Mouse (Mus musculus) cerebellum, postnatal 4 days (tissue): ENCODE data around the gene Znrf3.
A peak's percentile ranks its signal among the peaks of the same experiment; 100 is the strongest.
"Not testable (repeated sequence)": the region's sequence is repeated elsewhere in the genome, so short reads cannot be mapped to it uniquely, and the experiment has no call there.

Experiments
- DNase-seq, 2 experiments: peaks; one replicate each; pipeline ENCODE4 v3.0.0; 2022; ENCODE audit warnings: low spot score in 2 of 2, mixed read lengths in 1 of 2

Znrf3 gene

GRCm38 (mm10) chr11:5444599-5445451, at the start of gene Znrf3:
Znrf3 (minus strand) TSS chr11:5444847.
- DNase-seq, result peak; percentile 92 to 96

- no peak for DNase-seq
Observed at GRCm38 (mm10) chr11:5493869-5494268, 49.2 kb upstream of the Znrf3 start.

DNA sequence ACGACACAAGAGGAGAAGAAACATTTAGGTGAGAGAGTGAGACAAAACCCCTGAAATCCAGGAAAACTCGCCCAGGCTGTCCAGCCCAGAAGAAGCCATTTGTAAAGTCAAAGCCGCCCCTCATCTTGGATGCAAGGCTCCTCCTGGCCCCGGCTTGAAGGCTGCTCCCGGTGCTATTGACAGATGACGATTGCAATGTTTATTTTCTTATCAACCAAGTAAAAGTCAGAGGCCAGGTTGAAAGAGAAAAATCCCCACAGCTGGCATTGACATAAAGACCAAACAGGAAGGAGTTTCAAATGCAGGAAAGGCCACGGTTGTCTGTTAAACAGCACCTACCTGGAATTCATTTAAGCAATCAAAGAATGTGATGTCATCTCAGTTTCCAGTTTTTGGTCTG, 47.3 kb upstream of the Znrf3 start:
- no peak for DNase-seq

DNA sequence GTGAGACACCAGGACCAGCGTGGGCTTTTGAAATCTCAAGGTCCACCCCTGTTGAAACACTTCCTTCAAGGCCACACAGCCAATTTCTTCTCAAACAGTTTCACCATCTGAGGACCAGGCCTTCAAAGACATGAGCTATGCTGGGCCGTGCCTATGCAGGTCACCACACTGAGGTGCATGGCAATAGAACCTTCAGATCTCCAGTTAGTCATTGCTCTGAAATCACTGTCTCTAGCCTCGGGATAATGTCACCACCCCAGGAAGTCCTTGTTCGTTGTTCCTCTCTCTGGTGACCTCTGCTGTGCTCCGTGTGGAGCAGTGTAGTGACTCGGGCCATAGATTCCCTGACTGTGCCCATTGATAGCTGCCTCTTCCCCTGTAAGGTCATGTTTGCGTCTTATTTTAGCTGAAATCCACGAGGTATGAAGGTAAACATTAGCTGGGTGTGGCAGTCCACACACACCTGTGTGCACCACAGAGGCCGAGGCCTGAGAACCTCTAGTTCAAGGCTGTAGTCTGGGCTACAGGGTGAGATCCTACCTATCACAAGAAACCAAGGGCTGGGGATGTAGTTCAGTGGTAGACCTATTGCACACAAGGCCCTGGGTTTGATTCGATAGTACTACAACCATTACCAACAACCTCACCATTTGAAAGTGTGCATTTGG, 46.5 kb upstream of the Znrf3 start:
- DNase-seq, result no peak

DNA sequence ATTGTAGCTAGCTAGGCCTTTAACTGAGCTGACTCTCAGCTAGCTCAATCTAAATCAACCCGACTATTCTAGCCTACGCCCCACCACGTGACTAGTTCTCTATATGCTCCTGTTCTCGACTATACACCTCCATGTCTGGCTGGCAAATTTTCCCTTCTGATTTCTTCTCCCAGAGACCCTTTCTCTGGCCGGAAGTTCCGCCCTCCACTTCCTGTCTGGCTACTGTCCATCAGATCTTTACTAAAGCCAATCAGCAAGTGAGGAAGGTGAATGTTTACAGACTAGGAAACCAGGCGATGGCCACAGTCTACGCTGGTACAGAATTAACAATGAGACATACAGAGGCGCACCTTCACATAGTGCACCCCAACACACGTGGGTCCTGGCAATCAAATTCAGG, 44.8 kb upstream of the Znrf3 start:
- DNase-seq, result not testable (repeated sequence)

DNA sequence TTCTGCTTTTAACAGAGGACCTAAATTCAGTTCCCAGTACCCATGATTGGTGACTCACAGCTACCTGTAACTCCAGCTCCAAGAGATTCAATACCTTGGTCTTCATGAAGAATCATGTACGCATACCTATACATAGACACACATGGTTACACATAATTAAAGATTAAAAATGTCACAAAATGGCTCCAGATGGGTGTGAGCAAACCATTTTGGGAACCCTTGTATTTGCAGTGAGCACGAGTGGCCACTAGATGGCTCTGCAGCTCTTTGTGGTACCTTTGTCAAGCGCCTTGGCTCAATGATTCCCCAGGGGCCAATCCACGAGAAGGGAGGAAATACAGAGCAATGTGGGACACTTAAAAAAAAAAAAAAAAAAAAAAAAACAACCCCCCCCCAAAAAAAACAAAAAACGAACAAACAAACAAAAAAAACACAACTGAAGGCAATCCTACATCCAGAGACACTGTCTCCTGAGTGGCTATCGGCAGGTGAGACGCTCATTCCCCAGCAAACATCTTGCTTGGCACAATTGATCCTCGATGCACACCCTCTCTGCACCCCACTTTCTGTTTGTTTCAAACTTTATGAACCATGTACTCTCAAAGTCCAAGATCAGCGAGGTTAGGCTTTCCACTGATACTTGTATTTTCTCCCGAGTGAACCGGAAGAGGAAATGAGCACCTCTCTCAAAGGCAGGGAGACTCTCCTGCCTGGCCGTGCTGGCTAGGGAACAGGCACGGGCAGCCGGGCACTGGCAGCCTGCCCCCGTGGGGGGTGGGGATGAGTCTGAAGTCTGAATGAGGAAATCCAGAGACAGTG, 40.8 kb upstream of the Znrf3 start:
- DNase-seq, result peak; percentile 66 to 82

DNA sequence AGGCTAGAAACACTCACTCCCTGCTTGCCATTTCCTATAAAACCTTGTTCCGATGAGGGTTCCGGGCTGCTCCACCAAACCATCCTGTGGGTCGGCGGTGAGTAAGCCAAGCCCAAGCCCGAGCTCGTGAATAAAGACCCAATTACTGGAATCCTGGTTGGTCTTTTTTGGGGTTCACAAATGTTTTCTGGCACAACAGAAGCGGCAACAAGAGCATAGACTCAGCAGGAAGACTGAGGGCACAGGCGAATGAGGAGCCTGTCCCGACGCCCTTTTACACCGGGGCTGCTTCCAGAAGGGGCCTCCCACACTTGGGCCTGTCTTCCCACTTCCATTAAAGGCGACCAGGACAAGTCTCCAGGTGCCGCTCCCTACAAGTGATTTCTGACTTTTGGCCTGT, 37.9 kb upstream of the Znrf3 start:
- no peak for DNase-seq

DNA sequence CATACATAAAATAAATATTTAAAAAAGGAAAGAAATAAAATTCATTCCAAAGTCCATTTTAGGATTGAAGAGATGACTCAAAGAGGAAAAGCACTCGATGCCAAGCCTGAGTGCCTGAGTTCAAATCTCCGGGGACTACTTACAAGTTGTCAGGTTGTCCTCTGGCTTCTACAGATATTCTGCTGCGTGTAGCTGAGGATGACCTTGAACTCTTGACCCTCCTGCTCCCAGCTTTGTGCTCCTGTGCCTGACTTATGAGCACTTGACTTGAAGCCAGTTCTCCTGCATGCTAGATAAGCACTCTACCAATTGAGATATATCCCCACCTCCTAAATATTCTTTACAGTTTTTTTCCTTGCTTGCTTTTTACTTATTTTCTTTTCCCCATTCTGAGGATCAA, 34.2 kb upstream of the Znrf3 start:
- DNase-seq, result no peak

DNA sequence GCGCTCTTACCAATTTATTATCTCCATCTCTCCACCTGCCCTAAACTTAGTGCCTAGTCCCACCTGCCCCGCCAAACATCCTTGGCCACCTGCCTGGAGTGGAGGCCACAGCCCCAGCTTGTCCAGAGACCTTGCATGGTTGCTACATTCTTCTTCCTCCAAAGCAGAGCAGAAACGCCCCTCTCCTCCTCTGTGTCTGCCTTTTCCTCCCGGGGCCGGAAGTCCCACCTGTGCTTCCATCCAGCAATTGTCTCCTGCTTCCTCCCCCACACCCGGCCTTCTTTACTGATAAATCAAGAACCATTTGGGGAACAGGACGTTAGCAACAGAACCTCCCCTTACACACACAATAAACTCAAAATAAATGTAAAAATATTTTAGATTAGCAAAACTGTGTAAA, 33.5 kb upstream of the Znrf3 start:
- no peak for DNase-seq

DNA sequence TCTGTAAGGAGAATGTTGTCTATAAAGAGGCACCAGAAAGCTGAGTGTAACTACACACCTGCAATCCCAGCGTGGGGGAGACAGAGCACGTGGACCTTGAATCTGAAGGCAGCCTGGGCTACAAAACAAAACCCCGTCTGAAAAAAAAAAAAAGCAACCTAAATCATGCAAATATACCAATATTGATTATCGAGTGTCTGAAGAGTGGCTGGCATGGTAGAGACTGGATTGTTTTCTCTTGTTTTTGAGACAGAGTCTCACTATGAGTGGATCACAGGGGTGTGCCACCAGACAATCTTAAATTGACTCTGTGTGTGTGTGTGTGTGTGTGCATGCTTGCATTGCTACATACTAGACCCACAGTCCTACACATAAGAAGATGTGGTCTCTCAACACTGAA, 32.2 kb upstream of the Znrf3 start:
- no peak for DNase-seq

DNA sequence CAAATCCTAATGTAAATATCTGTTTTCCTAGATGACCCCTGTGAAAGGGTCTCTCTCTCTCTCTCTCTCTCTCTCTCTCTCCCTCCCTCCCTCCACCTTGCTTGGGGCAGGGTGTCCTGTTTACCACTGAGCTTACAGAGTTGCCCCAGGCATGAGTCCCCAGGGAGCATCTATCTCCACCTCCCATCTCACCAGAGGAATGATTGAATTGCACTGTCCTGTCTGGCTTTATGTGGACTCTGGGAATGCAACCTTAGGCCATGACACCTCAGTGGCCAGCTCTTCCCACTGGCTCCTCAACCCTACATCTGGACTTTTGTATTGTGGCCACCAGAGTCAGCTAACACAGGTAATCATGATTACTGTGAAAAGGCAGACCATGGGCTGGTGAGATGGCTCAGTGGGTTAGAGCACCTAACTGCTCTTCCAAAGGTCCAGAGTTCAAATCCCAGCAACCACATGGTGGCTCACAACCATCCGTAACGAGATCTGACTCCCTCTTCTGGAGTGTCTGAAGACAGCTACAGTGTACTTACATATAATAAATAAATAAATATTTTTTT, 31.0 kb upstream of the Znrf3 start:
- DNase-seq, result not testable (repeated sequence)

GRCm38 (mm10) chr11:5474130-5474529, 29.5 kb upstream of the Znrf3 start:
- peak; percentile 42 to 73 for DNase-seq

- no peak for DNase-seq
Observed at GRCm38 (mm10) chr11:5470055-5470454, 25.4 kb upstream of the Znrf3 start.

DNA sequence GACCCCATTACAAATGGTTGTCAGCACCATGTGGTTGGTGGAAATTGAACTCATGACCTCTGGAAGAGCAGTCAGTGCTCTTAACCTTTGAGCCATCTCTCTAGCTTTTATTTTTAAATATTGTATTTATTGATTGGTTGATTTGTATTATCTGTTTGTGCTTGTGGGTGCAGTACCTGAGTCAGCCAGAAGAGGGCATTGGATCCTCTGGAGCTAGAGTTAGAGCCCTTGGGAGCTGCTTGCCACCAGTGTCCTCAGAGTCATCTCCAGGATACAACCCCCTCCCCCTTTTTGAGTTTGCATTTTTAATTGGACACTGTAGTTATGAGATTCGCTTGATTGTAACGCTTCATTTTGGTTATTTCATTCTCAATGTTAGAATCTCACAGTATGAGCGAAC, 24.4 kb upstream of the Znrf3 start:
- peak; percentile 38 to 48 for DNase-seq

- DNase-seq, result no peak
Observed at GRCm38 (mm10) chr11:5468471-5468870, 23.8 kb upstream of the Znrf3 start.

DNA sequence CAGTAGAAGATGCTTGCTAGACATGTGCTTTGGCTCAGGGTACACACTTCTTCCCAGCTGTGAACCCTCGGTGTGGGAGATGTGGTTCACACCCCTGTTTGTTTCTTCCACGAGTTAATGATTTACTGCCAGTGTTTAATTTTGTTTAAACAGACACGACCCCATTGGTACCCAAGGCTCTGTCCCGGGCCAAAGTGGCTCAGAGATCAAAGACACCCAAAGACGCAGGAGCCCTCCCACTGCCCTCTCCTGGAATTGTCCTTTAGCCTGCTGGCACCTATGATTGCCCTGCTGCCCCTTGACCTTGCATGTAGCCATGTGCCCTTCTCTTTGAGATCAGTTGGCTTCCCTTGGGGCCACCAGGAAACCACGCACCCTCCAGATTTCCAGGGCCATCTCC, 7.3 kb upstream of the Znrf3 start:
- no peak for DNase-seq

GRCm38 (mm10) chr11:5451341-5451740, 6.7 kb upstream of the Znrf3 start:
- no peak for DNase-seq

DNA sequence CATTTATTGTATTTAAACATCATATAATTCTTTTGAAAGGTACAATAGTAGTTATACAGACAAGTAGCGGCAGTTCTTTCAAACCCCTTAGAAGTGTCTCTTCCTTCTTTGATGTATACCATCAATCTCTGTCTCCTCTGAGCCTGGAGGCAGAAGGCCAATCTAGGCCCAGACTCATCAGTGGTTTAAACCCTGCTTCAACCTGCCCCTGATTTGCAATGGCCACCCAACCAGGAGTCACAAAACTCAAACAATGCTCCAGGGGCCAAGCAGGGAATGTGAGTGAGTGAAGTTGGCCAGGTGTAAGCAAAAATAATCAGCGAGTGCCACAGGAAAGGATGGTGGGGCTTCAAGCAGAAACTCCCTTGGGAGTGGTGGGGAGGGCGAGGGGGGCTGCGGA, 6.1 kb upstream of the Znrf3 start:
- DNase-seq, result no peak

- DNase-seq, result no peak
Observed at GRCm38 (mm10) chr11:5445452-5445953, 856 bp upstream of the Znrf3 start.

GRCm38 (mm10) chr11:5444234-5444598, 431 bp downstream of the Znrf3 start:
- peak in 1 of 2 experiments; percentile 37 for DNase-seq

DNA sequence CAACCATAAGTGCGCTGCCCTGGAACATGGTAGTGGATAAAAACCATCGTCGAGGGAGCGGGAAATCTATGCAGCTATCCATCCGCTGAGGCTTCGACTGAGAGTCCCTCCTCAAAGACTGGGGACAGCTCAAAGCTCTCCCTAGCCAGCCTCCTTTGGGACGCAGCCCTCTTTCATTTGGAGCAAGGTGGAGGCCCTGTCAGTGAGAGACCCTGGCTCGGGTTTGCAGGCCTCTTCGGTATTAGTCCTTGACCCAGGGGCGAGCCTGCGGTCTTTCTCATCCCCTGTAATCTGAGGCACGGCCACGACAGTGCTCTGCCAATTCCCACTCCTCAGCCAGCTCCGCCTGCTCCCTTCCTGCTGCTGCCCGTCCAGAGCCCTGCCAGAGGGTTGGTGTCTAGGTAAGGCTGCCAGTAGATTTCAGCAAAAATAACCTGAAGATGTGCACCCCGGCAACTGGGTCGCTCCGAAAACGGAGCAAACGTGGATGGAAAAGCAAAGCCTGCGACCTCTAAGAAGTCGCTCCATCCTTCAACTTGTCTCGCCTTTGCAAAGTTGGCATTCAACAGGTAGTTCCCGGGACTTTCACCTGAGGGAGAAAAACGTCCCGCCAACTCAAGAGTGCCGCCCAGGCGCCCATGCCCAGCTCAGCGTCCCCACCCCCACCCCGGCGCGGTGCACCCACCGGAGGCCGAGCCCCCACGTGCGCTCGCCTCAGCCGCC, 975 bp downstream of the Znrf3 start:
- DNase-seq, result peak in 1 of 2 experiments; percentile 37
